Mouse (Mus musculus) erythroid progenitor cell, adult 5-6 weeks (primary cell): ENCODE results near the gene Mif. TPM values are rescaled to one million over a fixed set of nuclear protein-coding genes. Genes with fewer than 3 reads are reported as not detected.
A peak's percentile ranks its signal among the peaks of the same experiment; 100 is the strongest.

Experiments
- ATAC-seq: replicated peaks from 2 replicates; pipeline ENCODE4 v1.8.0; 2016; ENCODE audit warnings: moderate number of reproducible peaks, mild to moderate bottlenecking, moderate TSS enrichment, inconsistent platforms; ENCODE audit not compliant: poor library complexity, low FRiP score, severe bottlenecking
- total RNA-seq, 2 experiments: library from RNA; stranded (forward) in 1 of 2; stranded (reverse) in 1 of 2; fragments of 150-400 nt in 1 of 2; fragments of 186-747, 209-891 nt in 1 of 2; gene quantifications; 2 replicates each; pipeline versions ENCODE4 v1.2.3 to v1.2.4; 2015 to 2017; ENCODE audit warnings: low replicate concordance in 2 of 2

Mif gene
- total RNA-seq, 2 experiments from 2014 or later, result 14.8 to 54.9 TPM

GRCm38 (mm10) chr10:75878836-75879235, 18.8 kb upstream of the Mif start:
- ATAC-seq, result no peak

GRCm38 (mm10) chr10:75873543-75874170, 13.6 kb upstream of the Mif start:
- ATAC-seq, result no peak

- 0 out of 2 replicates have a peak, but pooled peaks have one; percentile 13 for ATAC-seq
Measured at GRCm38 (mm10) chr10:75872915-75873542, 13.0 kb upstream of the Mif start.

GRCm38 (mm10) chr10:75872025-75872914, 12.2 kb upstream of the Mif start:
- ATAC-seq, result 0 out of 2 replicates have a peak, but pooled peaks have one; percentile 18

- ATAC-seq, result no peak
Measured at GRCm38 (mm10) chr10:75861587-75861986, 1.5 kb upstream of the Mif start.

GRCm38 (mm10) chr10:75860746-75861145, 706 bp upstream of the Mif start:
- ATAC-seq, result no peak

GRCm38 (mm10) chr10:75859107-75859746, 813 bp downstream of the Mif start:
- ATAC-seq, result no peak

- ATAC-seq, result no peak
Measured at GRCm38 (mm10) chr10:75857598-75857997, 2.4 kb downstream of the Mif start.

- ATAC-seq, result no peak
Measured at GRCm38 (mm10) chr10:75856976-75857375, 3.1 kb downstream of the Mif start.

GRCm38 (mm10) chr10:75856155-75856907, 3.7 kb downstream of the Mif start:
- no peak for ATAC-seq

GRCm38 (mm10) chr10:75855416-75855981, 4.5 kb downstream of the Mif start:
- ATAC-seq, result no peak

- ATAC-seq, result no peak
Measured at GRCm38 (mm10) chr10:75854791-75855190, 5.2 kb downstream of the Mif start.

- ATAC-seq, result no peak
Measured at GRCm38 (mm10) chr10:75854096-75854495, 5.9 kb downstream of the Mif start.

GRCm38 (mm10) chr10:75853452-75853851, 6.6 kb downstream of the Mif start:
- ATAC-seq, result peak; percentile 71

GRCm38 (mm10) chr10:75852539-75853125, 7.4 kb downstream of the Mif start:
- ATAC-seq, result no peak

GRCm38 (mm10) chr10:75851681-75852080, 8.4 kb downstream of the Mif start:
- ATAC-seq, result no peak

- no peak for ATAC-seq
Measured at GRCm38 (mm10) chr10:75851076-75851475, 9.0 kb downstream of the Mif start.

GRCm38 (mm10) chr10:75848382-75848781, 11.7 kb downstream of the Mif start:
- ATAC-seq, result no peak
